Mouse (Mus musculus) T-helper 1 cell (primary cell): Measurements from ENCODE around the gene Fyn.

Experiments
- in situ Hi-C: fragments of 300-600 bp; cut with MboI, MseI; formaldehyde crosslinking; loops from one replicate; pipeline ENCODE4 v1.15.1; 2025; ENCODE audit warnings: high pct_unique_total_duplicates

The Fyn gene

GRCm38 (mm10) chr10:39594716-39595115, 226.1 kb downstream of the Fyn start:
- in situ Hi-C loops: loop anchor here (25.0 kb wide), 1 partner anchor 707 kb away; no protein-coding TSS in a partner anchor

- in situ Hi-C loops: loop anchor here (25.0 kb wide), 1 partner anchor 709 kb away; no protein-coding TSS in a partner anchor
These were observed 227.2 kb downstream of the Fyn start for GRCm38 (mm10) chr10:39595862-39596261.

GRCm38 (mm10) chr10:39597116-39597791, 228.6 kb downstream of the Fyn start:
- in situ Hi-C loops: loop anchor here (25.0 kb wide), 1 partner anchor 710 kb away; no protein-coding TSS in a partner anchor

GRCm38 (mm10) chr10:39597792-39598183, 229.1 kb downstream of the Fyn start:
- in situ Hi-C loops: loop anchor here (25.0 kb wide), 1 partner anchor 710 kb away; no protein-coding TSS in a partner anchor

GRCm38 (mm10) chr10:39599601-39600000, 230.9 kb downstream of the Fyn start:
- in situ Hi-C loops: loop anchor here (25.0 kb wide), 1 partner anchor 712 kb away; no protein-coding TSS in a partner anchor

- in situ Hi-C loops: no loop called here
These were observed 231.5 kb downstream of the Fyn start for GRCm38 (mm10) chr10:39600115-39600514.

GRCm38 (mm10) chr10:39601068-39601467, 232.4 kb downstream of the Fyn start:
- in situ Hi-C loops: no loop called here

GRCm38 (mm10) chr10:39606434-39606833, 237.8 kb downstream of the Fyn start:
- in situ Hi-C loops: no loop called here

GRCm38 (mm10) chr10:39611234-39611633, 242.6 kb downstream of the Fyn start:
- in situ Hi-C loops: loop anchor here (10.0 kb wide), 1 partner anchor 246 kb away; the partner anchor contains the start of gene Fyn

GRCm38 (mm10) chr10:39612131-39612530, 243.5 kb downstream of the Fyn start:
- in situ Hi-C loops: loop anchor here (10.0 kb wide), 1 partner anchor 247 kb away; the partner anchor contains the start of gene Fyn

GRCm38 (mm10) chr10:39612633-39612988, 244.0 kb downstream of the Fyn start, which contains the start of gene Traf3ip2:
Traf3ip2 (plus strand) TSS chr10:39612934.
- in situ Hi-C loops: loop anchor here (10.0 kb wide), 1 partner anchor 248 kb away; the partner anchor contains the start of gene Fyn

GRCm38 (mm10) chr10:39612989-39613831, 244.6 kb downstream of the Fyn start:
- in situ Hi-C loops: loop anchor here (10.0 kb wide), 1 partner anchor 248 kb away; the partner anchor contains the start of gene Fyn

GRCm38 (mm10) chr10:39613973-39614372, 245.3 kb downstream of the Fyn start:
- in situ Hi-C loops: loop anchor here (10.0 kb wide), 1 partner anchor 249 kb away; the partner anchor contains the start of gene Fyn

GRCm38 (mm10) chr10:39614676-39615075, 246.0 kb downstream of the Fyn start:
- in situ Hi-C loops: loop anchor here (10.0 kb wide), 1 partner anchor 250 kb away; the partner anchor contains the start of gene Fyn
